Mouse (Mus musculus): ENCODE measurements around the gene Crip1.

GRCm38 (mm10) chr12:113201301-113201700 lies 55.2 kb downstream of the Crip1 start:
- TF ChIP-seq CTCF (IDR thresholded peaks at IDR 0.05 in 2 of 3, conservative IDR thresholded peaks at IDR 0.05 in 1 of 3; ENCODE audit: control insufficient read depth in 1 of 3, insufficient read depth in 1 of 3, low read depth in 2 of 3, low read length in 3 of 3, poor library complexity in 1 of 3, severe bottlenecking in 1 of 3): no peak
- TF ChIP-seq EP300 (IDR thresholded peaks at IDR 0.05; ENCODE audit: low read depth in 1 of 2, low read length in 2 of 2): no peak
